Mouse (Mus musculus): ENCODE data around the gene Serhl.

The Serhl gene

GRCm38 (mm10) chr15:83162001-83162400, 72.7 kb downstream of the Serhl start:
- no peak for DNase-seq (ENCODE audit: low read depth, low spot score)

- DNase-seq (ENCODE audit: low read depth, low spot score): no peak
These were observed 73.6 kb downstream of the Serhl start for GRCm38 (mm10) chr15:83162818-83163485.

- no peak for DNase-seq (ENCODE audit: low read depth, low spot score)
These were observed 75.7 kb downstream of the Serhl start for GRCm38 (mm10) chr15:83164971-83165471.

- no peak for DNase-seq (ENCODE audit: low read depth, low spot score)
These were observed 76.4 kb downstream of the Serhl start for GRCm38 (mm10) chr15:83165526-83166315.
